Mouse (Mus musculus) embryonic facial prominence, embryonic 11.5 days (tissue): Measurements from ENCODE around the gene Trex2. TPM values are rescaled to one million over a fixed set of nuclear protein-coding genes. Genes with fewer than 3 reads are reported as not detected.

Experiments used
- ATAC-seq: fragments of 200-750 bp; cut with Nextera tagmentation; replicated peaks from 2 replicates; pipeline ENCODE4 v1.8.0; 2017; ENCODE audit warnings: low read depth; ENCODE audit not compliant: insufficient number of reproducible peaks, low FRiP score, low TSS enrichment
- DNase-seq: peaks from one replicate; pipeline ENCODE4 v3.0.0-alpha.2; 2015; ENCODE audit warnings: low spot score
- H3K27ac ChIP-seq: fragments of 300-500 bp; sonication (generic); replicated peaks from 2 replicates; pipeline ENCODE4 v1.5.1; 2014; ENCODE audit warnings: mild to moderate bottlenecking, low read depth, low read length, control low read depth
- H3K27me3 ChIP-seq: fragments of 300-500 bp; sonication (generic); 2 replicates; pipeline ENCODE4 v1.6.1; 2014; ENCODE audit warnings: mild to moderate bottlenecking, low read length, moderate library complexity, mixed read lengths; ENCODE audit not compliant: control insufficient read depth, insufficient read depth
- H3K36me3 ChIP-seq: fragments of 300-500 bp; sonication (generic); replicated peaks from 2 replicates; pipeline ENCODE4 v1.6.1; 2014; ENCODE audit warnings: low read depth, mild to moderate bottlenecking, low read length, moderate library complexity, mixed read lengths; ENCODE audit not compliant: control insufficient read depth, insufficient read depth
- H3K4me1 ChIP-seq: fragments of 300-500 bp; sonication (generic); 2 replicates; pipeline ENCODE4 v1.6.1; 2014; ENCODE audit warnings: low read length, mixed read lengths; ENCODE audit not compliant: control insufficient read depth, insufficient read depth
- H3K4me2 ChIP-seq: fragments of 300-500 bp; sonication (generic); 2 replicates; pipeline ENCODE4 v1.6.1; 2014; ENCODE audit warnings: low read depth, mild to moderate bottlenecking, control low read depth, low read length, moderate library complexity
- H3K4me3 ChIP-seq: fragments of 300-500 bp; sonication (generic); 2 replicates; pipeline ENCODE4 v1.5.1; 2014; ENCODE audit warnings: low read depth, low read length, control low read depth
- H3K9ac ChIP-seq: fragments of 300-500 bp; sonication (generic); replicated peaks from 2 replicates; pipeline ENCODE4 v1.6.1; 2014; ENCODE audit warnings: mild to moderate bottlenecking, control low read depth, low read length
- H3K9me3 ChIP-seq: fragments of 300-500 bp; sonication (generic); replicated peaks from 2 replicates; pipeline ENCODE4 v1.6.1; 2016; ENCODE audit warnings: mild to moderate bottlenecking, low read length, inconsistent platforms, mixed read lengths; ENCODE audit not compliant: control insufficient read depth
- WGBS: fragments of 180-500 bp; shearing (Covaris S2); extraction: QIAGEN DNeasy Blood & Tissue Kit; methylation state at CpG from one replicate; pipeline ENCODE4 v1.1.7; 2014; 5-methylcytosine and 5-hydroxymethylcytosine counted together
- polyA plus RNA-seq: library from polyadenylated mRNA; unstranded; fragments of >200 nt; fragmentation: Nextera tagmentation; extraction: Ambion mirVana; gene quantifications from 2 replicates; pipeline ENCODE4 v1.2.1, GENCODE M21; 2014

Gene Trex2
- polyA plus RNA-seq, 1 experiment from 2014 or later = not detected

DNA sequence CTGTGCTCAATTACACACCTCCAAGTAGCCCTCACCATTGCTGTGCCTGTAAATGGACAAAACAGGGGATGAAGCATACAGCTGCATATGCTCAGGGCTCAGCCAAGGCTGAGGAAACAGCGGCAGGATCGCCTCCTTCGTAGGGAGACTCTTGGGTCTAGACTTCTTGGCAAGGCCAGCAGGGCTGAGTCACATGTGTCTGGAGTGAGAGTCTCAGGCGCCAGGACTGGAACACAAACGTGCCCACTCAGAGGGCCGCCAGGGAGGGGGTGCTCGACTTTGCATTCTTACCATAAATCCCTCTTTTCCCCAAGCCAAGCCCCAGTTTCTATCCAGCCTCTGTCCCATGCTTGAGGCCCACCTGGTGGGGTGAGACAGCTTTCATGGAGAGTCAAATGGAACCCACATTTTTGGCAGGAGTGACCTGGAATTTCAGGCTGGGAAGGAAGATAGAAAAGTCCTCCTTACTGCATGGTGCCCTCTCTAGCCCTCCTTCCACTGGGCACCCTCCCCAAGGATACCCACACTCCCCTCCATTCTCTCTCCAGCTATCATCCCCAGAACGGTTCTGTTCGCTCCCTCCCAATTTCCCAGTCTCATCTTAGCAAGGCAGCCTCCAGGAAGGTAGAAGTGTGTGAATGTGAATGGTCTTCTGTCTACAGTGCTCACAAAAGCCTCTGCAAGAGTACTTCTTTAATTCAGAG is 30.5 kb upstream of the Trex2 start:
- no peaks in the 10 kb centered on the region for H3K27me3 ChIP-seq
- H3K4me3 ChIP-seq = no peak overlapping the region
- ATAC-seq = no peak
- 75% methylated on average over 9 of the region's 9 CpGs for WGBS
- no peaks in the 10 kb centered on the region for H3K36me3 ChIP-seq
- no peak overlapping the region for H3K9ac ChIP-seq
- no peak for DNase-seq
- no peak overlapping the region for H3K4me2 ChIP-seq
- H3K9me3 ChIP-seq = no peaks in the 10 kb centered on the region
- H3K27ac ChIP-seq = no peak overlapping the region; the same call in 1 of the 2 replicates
- no peaks in the 10 kb centered on the region for H3K4me1 ChIP-seq

DNA sequence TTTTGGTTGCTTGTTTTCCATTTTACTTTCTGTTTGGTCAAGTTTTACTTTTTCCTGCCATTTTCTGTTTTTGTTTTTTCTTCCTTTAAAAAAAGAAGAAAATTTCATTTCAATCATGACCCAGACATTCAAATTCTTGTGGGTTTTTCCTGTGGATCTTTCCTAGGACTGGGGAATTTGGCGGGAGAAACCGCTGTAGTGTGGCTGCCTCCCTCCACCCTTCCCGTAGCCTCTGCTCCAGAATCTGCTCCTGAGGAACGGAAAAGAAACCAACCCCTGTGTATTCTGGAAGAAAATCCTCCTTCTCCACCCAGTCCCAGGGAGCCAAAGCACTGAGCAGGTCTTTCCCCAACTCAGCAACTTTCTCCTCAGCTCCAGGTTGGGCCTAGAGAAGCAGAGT is 25.6 kb upstream of the Trex2 start:
- Histone ChIP-seq H3K4me3 (no peak overlapping the region), H3K27ac (no peak overlapping the region), H3K4me1 (no peaks in the 10 kb centered on the region), H3K36me3 (no peaks in the 10 kb centered on the region), H3K4me2 (no peak overlapping the region), H3K9ac (no peak overlapping the region), H3K27me3 (no peaks in the 10 kb centered on the region), H3K9me3 (no peaks in the 10 kb centered on the region)
- WGBS = 71% methylated on average over 4 of the region's 4 CpGs
- DNase-seq (no peak), ATAC-seq (no peak)

DNA sequence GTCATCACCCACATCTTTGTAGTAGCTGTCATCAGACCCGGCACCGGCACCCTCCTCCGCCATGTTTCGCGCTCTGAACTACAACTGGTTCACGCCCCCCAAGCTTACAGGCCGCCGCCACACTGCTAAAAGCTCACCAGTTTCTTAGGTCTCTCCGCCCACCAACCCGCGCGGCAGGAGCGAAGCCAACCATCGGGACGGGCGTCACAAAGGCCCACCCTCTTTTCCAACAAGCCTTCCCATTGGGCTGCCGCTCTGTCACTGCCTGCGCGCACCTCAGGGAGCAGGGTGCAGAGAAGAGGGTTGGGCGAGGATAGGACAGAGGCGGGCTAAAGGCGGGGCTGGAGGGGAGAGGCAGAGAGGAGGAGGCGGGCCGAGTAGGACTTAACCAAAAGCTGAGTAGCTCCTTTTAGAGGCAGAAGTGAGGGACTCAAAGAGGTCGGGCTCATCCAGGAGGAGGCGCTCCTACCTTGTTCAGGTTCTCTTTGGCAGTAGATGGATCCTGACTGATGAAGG is 23.8 kb upstream of the Trex2 start, which contains the start of gene Haus7:
Gene Haus7, minus strand, starts transcription at position 168 of the 516 bp plus-strand sequence.
- H3K27me3 ChIP-seq = no peaks in the 10 kb centered on the region
- H3K27ac ChIP-seq = no peak within 1 kb of the TSS
- ATAC-seq = peak; percentile 100
- WGBS = 17% methylated on average over 26 of the region's 26 CpGs
- H3K9ac ChIP-seq = peak within 1 kb of the TSS; percentile 53
- peak within 1 kb of the TSS; percentile 50 for H3K4me3 ChIP-seq
- H3K36me3 ChIP-seq = no peaks in the 10 kb centered on the region
- H3K4me1 ChIP-seq = no peaks in the 10 kb centered on the region
- no peaks in the 10 kb centered on the region for H3K9me3 ChIP-seq
- H3K4me2 ChIP-seq = peak within 1 kb of the TSS; percentile 54
- DNase-seq = peak; percentile 89

DNA sequence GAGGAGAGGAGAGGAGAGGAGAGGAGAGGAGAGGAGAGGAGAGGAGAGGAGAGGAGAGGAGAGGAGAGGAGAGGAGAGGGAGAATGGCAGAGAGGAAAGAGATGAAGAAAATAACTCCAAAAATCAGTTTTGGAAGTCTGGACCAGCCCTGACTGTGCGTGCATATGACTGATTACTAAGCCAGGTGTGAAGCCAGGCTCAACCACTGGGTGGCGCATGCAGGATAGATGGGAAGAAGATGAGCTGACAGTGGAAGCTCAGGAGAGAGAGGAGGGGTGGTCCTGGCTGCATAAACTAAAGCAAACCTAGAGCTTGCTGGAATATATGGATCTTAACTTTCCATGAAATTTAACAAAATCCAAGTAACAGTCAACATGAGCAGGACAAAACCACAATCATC is 16.8 kb upstream of the Trex2 start:
- no peak overlapping the region for H3K4me3 ChIP-seq
- H3K9ac ChIP-seq = no peak overlapping the region
- no peaks in the 10 kb centered on the region for H3K9me3 ChIP-seq
- no peaks in the 10 kb centered on the region for H3K4me1 ChIP-seq
- no peaks in the 10 kb centered on the region for H3K27me3 ChIP-seq
- peak; percentile 62 for DNase-seq
- H3K36me3 ChIP-seq = no peaks in the 10 kb centered on the region
- ATAC-seq = no peak
- WGBS = 24% methylated on average over 2 of the region's 2 CpGs
- H3K4me2 ChIP-seq = no peak overlapping the region
- no peak overlapping the region for H3K27ac ChIP-seq

DNA sequence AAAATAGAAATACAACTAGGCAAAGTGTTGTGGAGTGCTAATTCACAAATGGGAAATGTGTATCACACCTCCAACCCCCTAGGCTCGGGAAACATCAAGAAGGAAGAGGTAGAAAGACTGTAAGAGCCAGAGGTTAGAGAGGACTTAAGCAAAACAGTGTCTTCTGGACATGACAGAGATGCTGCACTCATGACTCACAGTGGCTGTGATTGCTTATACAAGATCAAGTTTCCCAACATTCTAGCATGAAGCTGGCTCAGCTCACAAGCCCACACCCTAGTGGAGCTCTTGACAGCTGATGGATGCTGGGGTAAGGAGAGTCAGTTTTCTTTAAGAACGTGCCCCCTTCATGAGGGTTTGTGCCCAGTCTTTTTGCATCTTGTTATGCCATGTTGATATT is 6.3 kb upstream of the Trex2 start:
- Histone ChIP-seq H3K27me3 (no peaks in the 10 kb centered on the region), H3K9me3 (no peaks in the 10 kb centered on the region), H3K36me3 (no peaks in the 10 kb centered on the region; the same call in 1 of the 2 replicates), H3K4me2 (no peak overlapping the region), H3K4me1 (no peaks in the 10 kb centered on the region), H3K27ac (no peak overlapping the region), H3K9ac (no peak overlapping the region), H3K4me3 (no peak overlapping the region)
- ATAC-seq (no peak), DNase-seq (no peak)
- 65% methylated on average over 2 of the region's 2 CpGs for WGBS

DNA sequence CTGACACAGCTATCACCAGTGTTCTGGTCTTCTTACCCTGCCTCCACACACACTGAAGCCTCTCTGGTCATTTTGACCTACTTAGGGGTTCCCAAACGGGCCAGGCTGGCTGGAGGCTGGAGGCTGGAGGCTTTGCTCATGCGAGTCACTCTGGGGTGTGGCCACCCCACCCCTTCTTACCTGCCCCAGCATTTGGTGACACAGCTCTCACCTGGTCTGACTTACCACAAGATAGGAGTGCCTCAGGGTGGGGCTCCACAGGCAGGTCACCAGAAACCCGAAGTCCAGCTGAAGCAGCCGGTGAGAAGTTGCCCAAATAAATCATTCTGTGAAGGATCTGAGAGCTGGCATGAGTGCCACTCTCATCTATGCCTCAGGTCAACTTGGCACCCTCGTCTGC is 2.3 kb downstream of the Trex2 start:
- H3K9ac ChIP-seq = no peak overlapping the region
- no peaks in the 10 kb centered on the region for H3K4me1 ChIP-seq
- H3K27me3 ChIP-seq = no peaks in the 10 kb centered on the region
- ATAC-seq (no peak), DNase-seq (no peak)
- H3K9me3 ChIP-seq = no peaks in the 10 kb centered on the region
- 80% methylated on average over 5 of the region's 5 CpGs for WGBS
- H3K27ac ChIP-seq = no peak overlapping the region
- no peaks in the 10 kb centered on the region for H3K36me3 ChIP-seq
- H3K4me2 ChIP-seq = no peak overlapping the region
- H3K4me3 ChIP-seq = no peak overlapping the region

DNA sequence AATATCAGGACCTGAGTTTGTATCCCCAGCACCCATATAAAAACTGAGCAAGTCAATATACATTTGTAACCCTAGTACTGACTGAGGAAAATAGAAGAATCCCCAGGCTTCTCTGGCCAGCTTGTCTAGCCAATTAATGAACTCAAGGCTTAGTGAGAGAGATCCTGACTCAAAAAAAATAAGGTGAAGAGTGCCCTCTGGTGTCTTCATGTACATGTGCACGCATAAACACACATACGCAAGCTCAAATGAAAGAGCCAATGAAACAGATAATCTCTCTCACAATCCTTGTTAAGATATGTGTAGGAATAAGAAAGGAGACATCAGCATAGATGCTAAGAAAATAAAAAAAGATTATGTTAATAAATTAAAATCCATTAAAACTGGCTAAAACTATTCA is 5.1 kb downstream of the Trex2 start:
- DNase-seq (peak; percentile 12), ATAC-seq (no peak)
- WGBS = 77% methylated on average over 2 of the region's 2 CpGs
- Histone ChIP-seq H3K27ac (no peak overlapping the region), H3K4me1 (no peaks in the 10 kb centered on the region), H3K27me3 (no peaks in the 10 kb centered on the region), H3K36me3 (no peaks in the 10 kb centered on the region), H3K4me3 (no peak overlapping the region), H3K9me3 (no peaks in the 10 kb centered on the region), H3K9ac (no peak overlapping the region), H3K4me2 (no peak overlapping the region)

DNA sequence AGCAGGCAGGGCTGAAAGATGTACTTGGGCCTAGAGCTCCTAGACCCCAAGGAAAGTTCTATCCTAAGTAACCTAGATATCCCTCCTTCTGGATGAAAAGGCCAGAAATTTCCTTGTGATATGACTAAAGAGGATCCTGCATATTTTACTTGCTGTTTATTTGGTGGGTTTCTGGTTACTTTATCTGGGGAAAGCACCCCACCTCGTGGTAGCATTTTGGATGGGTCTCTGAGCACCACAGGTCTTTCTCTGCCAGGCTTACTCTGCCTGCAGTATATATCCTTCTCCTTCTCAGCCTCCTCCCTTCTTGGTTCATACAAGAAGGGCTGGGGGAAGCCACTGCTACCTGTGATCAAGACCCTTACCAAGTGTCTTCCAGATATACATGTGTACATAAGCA is 22.4 kb downstream of the Trex2 start:
- WGBS = 41% methylated on average over 1 of the region's 1 CpGs
- H3K27me3 ChIP-seq = peaks cover 5% of the 10 kb centered on the region; the same call in 1 of the 2 replicates
- no peak overlapping the region for H3K4me3 ChIP-seq
- no peak overlapping the region for H3K27ac ChIP-seq
- H3K4me2 ChIP-seq = no peak overlapping the region
- H3K9ac ChIP-seq = no peak overlapping the region
- no peaks in the 10 kb centered on the region for H3K9me3 ChIP-seq
- H3K36me3 ChIP-seq = no peaks in the 10 kb centered on the region
- ATAC-seq (no peak), DNase-seq (no peak)
- no peaks in the 10 kb centered on the region for H3K4me1 ChIP-seq
